Mouse (Mus musculus) spleen, postnatal 4 days (tissue): ENCODE measurements around the gene Dennd1a.

Experiments used
- DNase-seq, 2 experiments: peaks; one replicate each; pipeline ENCODE4 v3.0.0; 2022; ENCODE audit warnings: low spot score in 2 of 2

The Dennd1a gene

GRCm38 (mm10) chr2:38111655-38112351, 175.4 kb downstream of the Dennd1a start:
- peak in 1 of 2 experiments; percentile 39 for DNase-seq

- DNase-seq, result no peak
These were observed 178.6 kb downstream of the Dennd1a start for GRCm38 (mm10) chr2:38108586-38108985.

GRCm38 (mm10) chr2:38102674-38103073, 184.5 kb downstream of the Dennd1a start:
- no peak for DNase-seq

GRCm38 (mm10) chr2:38100289-38100688, 186.9 kb downstream of the Dennd1a start:
- no peak for DNase-seq

GRCm38 (mm10) chr2:38099120-38099773, 187.9 kb downstream of the Dennd1a start:
- no peak for DNase-seq

GRCm38 (mm10) chr2:38097469-38097868, 189.7 kb downstream of the Dennd1a start:
- no peak for DNase-seq

GRCm38 (mm10) chr2:38096328-38096727, 190.9 kb downstream of the Dennd1a start:
- no peak for DNase-seq

- DNase-seq, result no peak
These were observed 192.6 kb downstream of the Dennd1a start for GRCm38 (mm10) chr2:38094380-38095163.

- DNase-seq, result no peak
These were observed 193.2 kb downstream of the Dennd1a start for GRCm38 (mm10) chr2:38093968-38094367.

GRCm38 (mm10) chr2:38093242-38093641, 193.9 kb downstream of the Dennd1a start:
- DNase-seq, result no peak

- no peak for DNase-seq
These were observed 198.8 kb downstream of the Dennd1a start for GRCm38 (mm10) chr2:38088346-38088745.

- DNase-seq, result no peak
These were observed 202.1 kb downstream of the Dennd1a start for GRCm38 (mm10) chr2:38085058-38085457.

- no peak for DNase-seq
These were observed 203.9 kb downstream of the Dennd1a start for GRCm38 (mm10) chr2:38083251-38083650.

- DNase-seq, result no peak
These were observed 212.7 kb downstream of the Dennd1a start for GRCm38 (mm10) chr2:38074495-38074894.

- DNase-seq, result no peak
These were observed 215.1 kb downstream of the Dennd1a start for GRCm38 (mm10) chr2:38072061-38072460.

GRCm38 (mm10) chr2:38068171-38068572, 219.0 kb downstream of the Dennd1a start:
- DNase-seq, result no peak

- no peak for DNase-seq
These were observed 221.3 kb downstream of the Dennd1a start for GRCm38 (mm10) chr2:38065914-38066313.

- DNase-seq, result no peak
These were observed 222.9 kb downstream of the Dennd1a start for GRCm38 (mm10) chr2:38064266-38064665.

- no peak for DNase-seq
These were observed 225.0 kb downstream of the Dennd1a start for GRCm38 (mm10) chr2:38062156-38062555.

- DNase-seq, result no peak
These were observed 225.7 kb downstream of the Dennd1a start for GRCm38 (mm10) chr2:38061474-38061873.

- no peak for DNase-seq
These were observed 234.8 kb downstream of the Dennd1a start for GRCm38 (mm10) chr2:38052440-38052839.

- DNase-seq, result no peak
These were observed 235.6 kb downstream of the Dennd1a start for GRCm38 (mm10) chr2:38051485-38052085.
